Comparison of ENCODE assay signal across 23 mouse cellular contexts in genomic region chr3:155880722-155881121, GRCm38 (mm10).
DNase-seq lines count a peak whose midpoint lies in the region; ATAC-seq and TF ChIP-seq lines count a peak whose summit lies in the region.
"Had no signal": no experiment of that assay in that cellular context is flagged by ENCODE, and none has a peak within 500 bp of the region (broad histone marks: within the 10 kb centered on the region; RNA-seq: fewer than 3 reads in every experiment).

No protein-coding gene starts in this region.

- peak; percentile 77 for ATAC-seq in limb, embryonic 11.5 days (ENCODE audit: insufficient number of reproducible peaks, low FRiP score, low TSS enrichment, low read depth)
- peak; percentile 64; the same call in 1 of the 2 replicates for ATAC-seq in limb, embryonic 12.5 days (ENCODE audit: insufficient number of reproducible peaks, insufficient read depth, low FRiP score, low TSS enrichment, low read depth)
- ATAC-seq in intestine, postnatal 0 days, result no peak
- ATAC-seq: activated CD4-positive, CD25-positive, alpha-beta regulatory T cell, adult 4 months; CD4-positive, CD25-positive, alpha-beta regulatory T cell, adult 4 months; forebrain, embryonic 13.5 days; forebrain, embryonic 15.5 days; Patski had no signal

- H3K27ac ChIP-seq in limb, embryonic 11.5 days (replicated peaks; ENCODE audit: low read depth, low read length), result no peak overlapping the region
- H3K27ac ChIP-seq in limb, embryonic 10.5 days, result no peak overlapping the region
- H3K27ac ChIP-seq in limb, embryonic 12.5 days, result no peak overlapping the region
- H3K27ac ChIP-seq in intestine, postnatal 0 days (ENCODE audit: low read depth, low read length), result no peak overlapping the region
- H3K27ac ChIP-seq: embryonic facial prominence, embryonic 10.5 days; embryonic facial prominence, embryonic 12.5 days; forebrain, embryonic 13.5 days; forebrain, embryonic 15.5 days had no signal

- no peak overlapping the region for H3K4me3 ChIP-seq in limb, embryonic 11.5 days (ENCODE audit: low read depth, low read length)
- no peak overlapping the region for H3K4me3 ChIP-seq in limb, embryonic 10.5 days
- H3K4me3 ChIP-seq in limb, embryonic 12.5 days (replicated peaks), result no peak overlapping the region
- H3K4me3 ChIP-seq in intestine, postnatal 0 days (ENCODE audit: low read depth, low read length), result no peak overlapping the region
- H3K4me3 ChIP-seq: embryonic facial prominence, embryonic 10.5 days; embryonic facial prominence, embryonic 12.5 days; forebrain, embryonic 13.5 days; forebrain, embryonic 15.5 days had no signal

- WGBS in limb, embryonic 11.5 days, result 38% methylated on average over 4 of the region's 4 CpGs
- WGBS in limb, embryonic 10.5 days, result 60% methylated on average over 4 of the region's 4 CpGs
- 20% methylated on average over 4 of the region's 4 CpGs for WGBS in limb, embryonic 12.5 days
- WGBS in intestine, postnatal 0 days, result 70% methylated on average over 4 of the region's 4 CpGs

- H3K36me3 ChIP-seq in limb, embryonic 11.5 days (ENCODE audit: control insufficient read depth, insufficient read depth, low read length), result no peaks in the 10 kb centered on the region
- H3K36me3 ChIP-seq in limb, embryonic 10.5 days, result no peaks in the 10 kb centered on the region
- no peaks in the 10 kb centered on the region for H3K36me3 ChIP-seq in limb, embryonic 12.5 days
- no peaks in the 10 kb centered on the region for H3K36me3 ChIP-seq in intestine, postnatal 0 days (ENCODE audit: control insufficient read depth, insufficient read depth)
- H3K36me3 ChIP-seq: embryonic facial prominence, embryonic 10.5 days; embryonic facial prominence, embryonic 12.5 days; forebrain, embryonic 15.5 days; G1E had no signal

- no peak for TF ChIP-seq CTCF in intestine, postnatal 0 days (IDR thresholded peaks at IDR 0.05; ENCODE audit: low read depth)

- no peaks in the 10 kb centered on the region for H3K4me1 ChIP-seq in limb, embryonic 11.5 days (ENCODE audit: control insufficient read depth, insufficient read depth, low read length)
- no peaks in the 10 kb centered on the region for H3K4me1 ChIP-seq in limb, embryonic 10.5 days
- 0 out of 2 replicates have a peak, but pooled peaks cover 4% of the 10 kb centered on the region for H3K4me1 ChIP-seq in limb, embryonic 12.5 days (replicated peaks)
- no peaks in the 10 kb centered on the region for H3K4me1 ChIP-seq in intestine, postnatal 0 days (replicated peaks; ENCODE audit: control insufficient read depth, insufficient read depth, low read length)
- H3K4me1 ChIP-seq: embryonic facial prominence, embryonic 10.5 days; embryonic facial prominence, embryonic 12.5 days; forebrain, embryonic 13.5 days; forebrain, embryonic 15.5 days had no signal

- H3K9me3 ChIP-seq in limb, embryonic 11.5 days (ENCODE audit: control insufficient read depth, low read length), result no peaks in the 10 kb centered on the region
- H3K9me3 ChIP-seq in limb, embryonic 10.5 days (replicated peaks), result no peaks in the 10 kb centered on the region
- H3K9me3 ChIP-seq in limb, embryonic 12.5 days, result no peaks in the 10 kb centered on the region
- H3K9me3 ChIP-seq in intestine, postnatal 0 days (ENCODE audit: control insufficient read depth), result no peaks in the 10 kb centered on the region
- H3K9me3 ChIP-seq: embryonic facial prominence, embryonic 10.5 days; embryonic facial prominence, embryonic 12.5 days; forebrain, embryonic 13.5 days; forebrain, embryonic 15.5 days had no signal

- H3K9ac ChIP-seq in limb, embryonic 11.5 days (ENCODE audit: low read length), result no peak overlapping the region
- H3K9ac ChIP-seq in limb, embryonic 12.5 days (replicated peaks), result no peak overlapping the region
- no peak overlapping the region for H3K9ac ChIP-seq in intestine, postnatal 0 days (ENCODE audit: low read depth, low read length)
- H3K9ac ChIP-seq: embryonic facial prominence, embryonic 12.5 days; forebrain, embryonic 13.5 days; forebrain, embryonic 15.5 days had no signal

- H3K4me2 ChIP-seq in limb, embryonic 11.5 days (ENCODE audit: low read depth, severe bottlenecking), result no peak overlapping the region
- H3K4me2 ChIP-seq in limb, embryonic 12.5 days, result no peak overlapping the region
- H3K4me2 ChIP-seq in intestine, postnatal 0 days (replicated peaks; ENCODE audit: low read depth), result no peak overlapping the region
- H3K4me2 ChIP-seq: embryonic facial prominence, embryonic 12.5 days; forebrain, embryonic 13.5 days; forebrain, embryonic 15.5 days had no signal

- H3K27me3 ChIP-seq in limb, embryonic 11.5 days (ENCODE audit: control insufficient read depth, insufficient read depth, low read length), result no peaks in the 10 kb centered on the region
- no peaks in the 10 kb centered on the region for H3K27me3 ChIP-seq in limb, embryonic 10.5 days (ENCODE audit: low read depth, poor library complexity, severe bottlenecking)
- H3K27me3 ChIP-seq in limb, embryonic 12.5 days, result no peaks in the 10 kb centered on the region
- no peaks in the 10 kb centered on the region for H3K27me3 ChIP-seq in intestine, postnatal 0 days (replicated peaks; ENCODE audit: control insufficient read depth, insufficient read depth, low read length)
- H3K27me3 ChIP-seq: CH12.LX; embryonic facial prominence, embryonic 12.5 days; forebrain, embryonic 13.5 days; forebrain, embryonic 15.5 days; Patski had no signal

- no peak for DNase-seq in limb, embryonic 11.5 days (ENCODE audit: low spot score)
- no peak for DNase-seq in limb, embryonic 10.5 days (ENCODE audit: low spot score)
- DNase-seq in right cerebral cortex, postnatal 4 days, result no peak
- DNase-seq: adrenal gland, adult 8-10 months; adrenal gland, postnatal 14 days; adrenal gland, postnatal 36 days; B cell, adult 2 months; cerebellum, adult 11-12 months; cerebellum, adult 2 months; cerebellum, adult 9-10 months; cerebellum, postnatal 10 days; cerebellum, postnatal 25 days had no signal
